Mouse (Mus musculus): ENCODE results near the gene Wbp2. TPM values are rescaled to one million over a fixed set of nuclear protein-coding genes. Genes with fewer than 3 reads are reported as not detected.

The Wbp2 gene
- 591 and 669 TPM in 2 replicates for polyA plus RNA-seq (2012)

DNA sequence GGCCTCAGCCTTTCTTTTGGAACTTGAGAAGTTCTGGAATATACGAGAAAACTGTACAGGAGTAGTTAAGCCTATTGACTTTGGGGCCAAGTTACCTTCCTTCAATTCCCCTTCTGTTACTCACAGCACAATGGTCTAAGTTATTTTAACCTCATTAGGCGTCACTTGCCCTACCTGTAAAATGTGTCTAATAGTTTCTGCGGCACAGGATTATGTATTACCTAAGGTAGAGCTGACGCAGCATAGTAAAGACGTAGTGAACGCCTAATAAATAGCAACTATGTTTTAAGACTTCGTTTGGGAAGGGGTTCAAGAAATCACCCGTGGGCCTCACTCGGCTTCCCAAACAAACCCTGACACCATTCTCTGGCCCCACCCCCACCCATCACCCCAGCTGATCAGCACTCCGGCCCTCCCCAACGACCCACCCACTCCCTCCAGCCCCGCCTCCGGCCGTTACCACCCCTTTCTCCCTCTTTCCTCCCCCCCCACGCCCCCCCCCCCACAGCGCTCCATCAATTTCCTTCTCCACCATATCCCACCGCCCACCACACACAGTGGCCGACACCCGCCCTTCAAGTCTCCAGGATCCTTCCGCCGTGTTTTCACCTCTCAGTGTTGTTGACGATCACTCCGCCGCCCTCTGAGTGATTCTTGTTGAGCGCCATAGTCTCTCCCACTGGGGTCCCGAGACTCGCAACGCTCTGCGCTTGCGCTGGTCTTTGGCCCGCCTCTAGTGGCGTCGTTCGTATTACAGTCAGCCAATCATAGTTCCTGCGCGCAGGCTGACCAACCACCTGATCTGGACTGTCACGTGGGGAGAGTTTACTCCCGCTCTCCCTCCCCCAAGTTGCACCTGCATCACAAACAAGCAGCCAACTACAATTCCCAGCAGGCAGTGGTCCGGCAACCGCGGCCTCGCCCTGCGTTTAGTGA lies at the start of gene Wbp2:
Gene Wbp2, minus strand, starts transcription at position 738 of the 936 bp plus-strand sequence.
- no peak for TF ChIP-seq GATA1 (IDR thresholded peaks at IDR 0.05; ENCODE audit: low read length)

DNA sequence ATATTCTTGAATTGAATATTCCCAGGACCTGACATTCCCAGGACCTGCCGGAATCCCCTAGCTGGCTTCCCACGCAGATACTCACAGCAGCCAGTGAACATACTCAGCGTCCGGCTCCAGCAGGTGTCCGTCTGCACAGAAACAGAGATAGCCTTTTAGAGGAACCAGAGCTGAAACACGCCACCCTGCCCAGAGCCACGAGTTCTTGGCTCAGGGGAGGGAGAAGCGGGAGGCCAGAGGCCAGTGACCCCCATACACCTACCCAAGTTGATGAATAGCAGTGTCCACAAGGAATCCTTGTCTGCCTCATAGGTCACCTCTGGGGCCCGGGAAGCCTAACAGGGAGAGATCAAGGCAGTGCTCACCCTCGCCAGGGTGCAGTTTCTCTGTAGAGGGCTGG lies 47.4 kb upstream of the Wbp2 start:
- no peak for TF ChIP-seq GATA1 (IDR thresholded peaks at IDR 0.05; ENCODE audit: low read length)

DNA sequence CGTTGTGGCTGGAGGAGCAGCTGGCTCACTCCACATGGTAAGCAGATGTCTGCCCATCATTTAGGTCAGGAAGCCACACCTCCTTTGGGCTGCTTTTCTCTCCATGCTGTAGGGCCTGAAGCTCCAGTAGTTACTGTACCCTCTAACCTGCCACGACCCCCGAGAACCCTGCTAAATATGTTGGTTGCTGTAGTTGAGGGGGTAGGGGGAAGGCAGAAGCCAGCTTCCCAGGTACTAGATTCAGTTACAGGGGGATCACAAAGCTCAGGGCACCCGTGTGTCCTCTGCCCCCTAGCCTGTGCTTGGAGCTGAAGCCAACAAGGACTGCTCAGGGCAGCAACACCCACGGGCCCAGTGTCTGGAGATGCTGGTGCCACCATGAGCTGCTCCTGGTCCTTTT lies 46.7 kb upstream of the Wbp2 start:
- TF ChIP-seq GATA1 (IDR thresholded peaks at IDR 0.05; ENCODE audit: low read length): no peak

DNA sequence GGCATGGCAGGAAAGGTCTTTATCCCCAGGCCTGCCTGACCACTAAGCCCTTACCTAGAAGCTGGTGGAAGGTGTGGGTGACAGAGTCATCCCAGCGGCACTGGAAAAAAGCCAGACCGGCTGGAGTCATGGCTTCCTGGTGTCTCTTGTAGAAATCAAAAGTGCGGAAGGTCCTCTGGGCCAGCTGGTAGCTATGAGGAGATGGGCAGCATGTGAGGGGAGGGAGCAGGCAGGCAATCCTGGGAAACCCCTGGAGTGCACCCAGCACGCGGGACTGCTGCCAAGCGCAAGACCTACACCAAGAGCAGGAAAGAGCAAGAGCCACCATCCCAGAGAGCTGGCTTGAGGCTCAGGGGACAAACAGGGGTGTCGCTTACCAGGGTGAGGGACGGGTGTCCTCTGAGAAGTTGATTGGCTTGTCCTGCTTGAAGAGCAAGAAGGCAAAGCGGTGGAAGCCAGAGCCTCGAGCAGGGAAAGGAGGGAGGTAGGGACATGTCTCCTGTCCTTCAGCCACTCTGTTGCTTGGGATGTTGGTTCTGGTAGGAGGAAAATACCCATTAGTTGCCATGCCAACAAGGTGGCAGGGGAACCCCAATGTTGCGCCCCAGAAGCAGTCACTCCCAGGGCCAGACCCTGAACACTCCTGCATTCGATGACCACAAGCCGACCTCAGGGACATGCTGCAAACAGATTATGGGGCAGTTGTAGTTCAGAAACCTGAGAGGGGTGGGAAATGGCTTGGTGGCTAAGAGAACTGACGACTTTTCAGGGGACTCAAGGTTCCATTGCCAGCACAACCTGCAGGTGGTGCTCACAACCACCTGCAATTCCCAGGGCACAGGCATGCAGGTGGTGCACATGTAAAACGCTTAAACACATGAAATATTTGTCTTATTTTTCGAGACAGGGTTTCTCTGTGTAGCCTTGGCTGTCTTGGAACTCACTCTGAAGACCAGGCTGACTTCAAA lies 45.9 kb upstream of the Wbp2 start:
- TF ChIP-seq GATA1 (IDR thresholded peaks at IDR 0.05; ENCODE audit: low read length): no peak

DNA sequence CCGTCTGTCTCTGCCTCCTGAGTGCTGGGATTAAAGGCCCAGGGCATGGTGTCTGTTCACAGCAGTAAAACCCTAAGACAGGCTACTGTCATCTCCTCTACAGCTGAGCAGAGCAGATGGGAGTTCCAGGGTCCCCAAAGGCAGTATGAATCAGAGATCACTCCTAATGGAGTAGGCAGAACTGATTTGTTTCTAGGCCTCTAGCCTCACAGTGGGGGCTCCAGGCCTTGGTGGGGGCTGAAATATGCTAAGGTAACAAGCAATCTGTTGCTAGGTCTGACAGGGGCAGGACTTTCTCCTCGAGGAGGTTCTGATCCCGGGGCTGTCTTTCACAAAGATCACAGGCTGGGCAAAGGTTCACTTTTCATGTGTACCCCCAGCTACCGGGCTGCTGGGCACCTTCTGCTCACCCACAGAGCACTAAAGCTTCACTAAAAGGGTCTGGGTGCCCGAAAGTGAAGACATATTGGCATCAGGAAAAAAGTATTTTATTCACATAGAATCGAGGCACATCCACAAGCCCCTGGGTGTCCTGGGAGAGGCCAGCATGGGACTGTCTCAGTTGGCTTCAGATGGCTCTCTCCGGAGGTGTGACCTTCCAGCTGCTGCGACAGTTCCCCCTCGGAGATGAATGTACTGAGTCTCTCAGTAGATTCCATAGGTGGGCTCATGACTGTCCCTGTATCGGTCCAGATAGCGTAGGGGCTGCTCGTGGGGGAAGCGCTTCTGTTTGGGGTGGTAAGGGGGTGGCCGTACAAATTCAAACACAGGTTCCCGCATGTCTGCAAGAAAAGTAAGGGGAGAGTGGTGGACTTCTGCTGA lies 44.8 kb upstream of the Wbp2 start:
- TF ChIP-seq GATA1 (IDR thresholded peaks at IDR 0.05; ENCODE audit: low read length): no peak

DNA sequence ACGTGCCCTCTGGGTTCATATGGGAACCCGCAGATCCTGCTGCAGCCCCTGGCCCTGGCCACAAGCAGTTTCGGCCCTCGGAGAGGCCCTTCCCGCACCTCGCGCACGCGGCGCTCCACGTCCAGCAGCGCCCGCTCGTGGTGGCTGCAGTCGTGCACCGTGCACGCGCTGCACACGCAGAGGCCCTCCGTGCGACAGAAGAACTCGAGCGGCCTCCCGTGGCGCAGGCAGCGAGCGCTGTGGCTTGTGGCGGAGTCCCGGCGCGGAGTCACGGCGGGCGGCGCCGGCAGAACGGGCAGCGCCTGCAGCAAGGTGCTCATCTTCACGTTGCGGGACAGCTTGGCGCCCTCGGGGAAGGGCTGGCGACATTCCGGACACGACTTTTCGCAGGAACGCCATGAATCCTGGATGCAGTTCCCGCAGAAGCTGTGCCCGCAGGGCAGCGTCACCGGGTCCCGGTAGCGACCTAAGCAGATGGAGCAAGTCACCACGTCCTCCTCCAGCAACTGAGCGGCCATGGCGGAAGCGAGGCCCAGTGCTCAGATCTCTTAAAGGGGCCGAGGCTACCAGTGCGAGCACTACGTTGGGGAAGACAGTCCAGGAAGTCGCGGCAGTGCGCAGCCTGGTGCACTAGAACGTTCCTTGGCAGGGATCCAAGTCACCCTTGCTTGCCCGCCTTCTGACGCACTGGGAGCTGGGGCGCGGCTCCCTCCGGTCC lies 43.9 kb upstream of the Wbp2 start, which contains the start of gene Trim65:
Gene Trim65, minus strand, starts transcription at position 641 of the 718 bp plus-strand sequence.
- no peak for TF ChIP-seq GATA1 (IDR thresholded peaks at IDR 0.05; ENCODE audit: low read length)

DNA sequence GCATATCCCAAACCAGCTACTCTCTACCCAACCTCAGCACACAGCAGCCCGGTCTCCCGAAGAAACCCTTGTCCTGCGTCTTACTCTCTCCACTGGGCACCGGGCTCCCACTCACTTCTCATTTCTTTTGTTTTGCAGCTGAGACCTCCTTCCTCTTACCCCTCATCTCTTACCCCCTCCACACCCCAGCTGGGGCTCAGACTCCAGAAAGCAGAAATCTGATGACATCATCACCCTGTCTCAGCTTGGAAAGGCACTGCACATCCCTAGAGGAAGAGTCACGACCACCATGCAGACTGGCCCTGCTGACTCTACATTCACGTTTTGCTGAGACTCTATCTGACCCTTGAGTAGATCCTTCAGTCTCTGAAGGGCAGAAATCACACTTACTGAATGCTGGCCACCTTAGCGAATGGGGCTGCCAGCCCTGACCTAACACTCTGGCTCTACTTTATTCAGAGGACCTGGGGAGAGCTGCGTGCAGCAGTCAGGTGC lies 43.2 kb upstream of the Wbp2 start:
- TF ChIP-seq GATA1 (IDR thresholded peaks at IDR 0.05; ENCODE audit: low read length): no peak

DNA sequence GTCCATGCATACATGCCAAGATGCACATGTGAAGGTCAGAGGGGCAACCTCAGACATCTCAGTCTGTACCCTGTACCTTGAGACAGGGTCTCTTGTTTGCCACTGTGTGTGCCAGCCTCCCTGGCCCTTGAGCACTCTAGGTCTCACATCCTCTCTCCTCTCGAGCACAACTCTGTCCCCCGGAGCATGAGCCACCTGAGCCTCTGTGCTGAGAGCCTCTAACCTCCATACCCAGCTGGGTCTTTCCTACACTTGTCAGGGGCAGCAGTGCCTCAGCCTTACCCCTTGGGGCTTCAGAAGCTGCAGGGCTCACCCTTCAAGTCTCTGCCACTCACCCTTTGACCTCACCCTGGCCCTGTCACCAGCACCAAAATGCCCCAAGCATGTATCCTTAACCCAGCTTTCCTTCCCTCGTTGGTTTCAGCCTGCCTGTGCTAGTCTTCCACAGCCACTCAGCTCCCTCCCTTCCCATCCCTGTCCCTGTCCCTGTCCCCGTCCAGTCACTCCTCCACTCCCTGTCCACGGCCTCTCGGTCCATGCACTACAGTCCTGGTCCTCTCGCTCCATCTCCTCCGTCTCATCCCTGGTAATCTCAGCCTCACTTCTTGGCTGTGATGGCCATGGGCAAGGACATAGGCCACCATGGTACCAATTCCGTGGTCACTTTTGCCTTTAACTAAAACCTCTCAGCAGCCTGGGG lies 42.4 kb upstream of the Wbp2 start:
- no peak for TF ChIP-seq GATA1 (IDR thresholded peaks at IDR 0.05; ENCODE audit: low read length)

DNA sequence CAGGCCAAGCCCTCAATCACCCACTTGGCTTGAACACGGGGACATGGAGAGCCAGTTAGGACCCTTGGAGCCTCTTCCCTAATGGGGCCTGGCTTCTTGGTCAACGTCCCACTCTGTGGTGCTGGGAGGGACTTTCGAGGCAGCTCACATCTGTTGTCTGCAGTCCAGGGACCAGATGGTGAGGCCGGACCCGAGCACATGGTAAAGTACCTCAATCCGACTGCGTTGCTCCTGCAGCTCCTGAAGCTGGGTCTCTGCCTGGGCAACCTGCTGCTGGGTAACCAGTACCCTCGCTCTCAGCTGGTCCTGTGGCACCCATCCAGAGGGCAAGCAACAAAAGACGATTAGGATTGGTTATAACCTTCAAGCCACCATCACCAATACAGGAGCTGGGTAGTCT lies 41.2 kb upstream of the Wbp2 start:
- TF ChIP-seq GATA1 (IDR thresholded peaks at IDR 0.05; ENCODE audit: low read length): no peak

DNA sequence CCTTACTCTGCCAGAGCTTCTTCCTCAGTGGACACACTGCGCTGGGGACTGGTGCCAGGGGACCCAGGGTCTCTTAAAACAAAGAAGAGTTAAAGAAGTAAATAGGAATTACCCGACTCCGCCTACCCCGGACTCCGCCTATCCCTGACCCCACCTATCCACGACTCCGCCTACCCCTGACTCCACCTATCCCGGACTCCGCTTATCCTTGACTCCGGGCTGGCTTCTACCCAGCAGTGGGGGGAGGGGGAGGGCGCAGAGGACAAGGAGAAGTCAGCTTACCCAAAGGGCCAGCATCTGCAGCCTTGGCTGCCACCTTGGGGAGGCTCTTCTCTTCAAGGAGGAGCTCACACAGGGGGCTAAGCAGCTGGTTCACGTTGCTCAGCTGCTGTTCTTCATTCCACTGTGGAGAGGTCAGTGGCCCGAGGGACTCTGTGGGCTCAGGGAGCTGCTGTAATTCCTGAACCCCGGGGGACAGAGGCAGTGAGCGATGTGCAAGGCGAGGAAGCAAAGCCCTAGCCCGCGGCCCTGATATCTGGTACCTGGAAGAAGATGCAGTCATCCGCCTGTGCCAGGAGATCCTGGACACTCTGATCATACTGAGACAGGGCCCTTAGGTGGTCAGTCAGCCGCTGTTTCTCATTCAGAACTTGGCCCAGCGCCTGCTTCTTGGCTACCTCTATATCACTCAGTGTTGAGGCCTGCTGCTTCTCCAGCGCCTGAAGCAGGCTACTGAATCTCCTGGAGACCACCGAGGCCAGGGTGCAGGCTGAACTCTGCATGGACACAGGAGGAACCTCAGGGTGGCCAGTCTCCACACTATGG lies 40.6 kb upstream of the Wbp2 start, which contains the start of gene Trim47:
Gene Trim47, minus strand, starts transcription at position 55 of the 825 bp plus-strand sequence.
- TF ChIP-seq GATA1 (IDR thresholded peaks at IDR 0.05; ENCODE audit: low read length): no peak

DNA sequence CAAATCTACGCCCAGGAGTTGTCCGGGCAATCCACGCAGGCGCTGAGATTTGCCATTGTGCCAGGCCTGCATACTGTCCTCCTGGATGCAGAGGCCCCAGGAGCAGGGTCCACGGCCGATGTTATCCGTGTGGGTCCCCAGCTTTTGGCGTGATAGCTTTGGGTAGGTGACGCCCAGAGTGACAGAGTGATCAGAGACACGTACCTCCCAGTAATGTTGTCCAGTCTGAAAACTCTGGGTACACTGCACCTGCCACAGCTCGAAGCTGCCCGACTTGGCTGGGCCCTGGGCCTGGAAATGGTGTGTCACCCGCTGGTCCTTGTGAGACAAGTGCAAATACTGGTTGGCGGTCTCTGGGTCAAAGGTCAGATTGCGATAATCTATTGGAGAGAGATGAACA lies 39.5 kb upstream of the Wbp2 start:
- TF ChIP-seq GATA1 (IDR thresholded peaks at IDR 0.05; ENCODE audit: low read length): no peak

DNA sequence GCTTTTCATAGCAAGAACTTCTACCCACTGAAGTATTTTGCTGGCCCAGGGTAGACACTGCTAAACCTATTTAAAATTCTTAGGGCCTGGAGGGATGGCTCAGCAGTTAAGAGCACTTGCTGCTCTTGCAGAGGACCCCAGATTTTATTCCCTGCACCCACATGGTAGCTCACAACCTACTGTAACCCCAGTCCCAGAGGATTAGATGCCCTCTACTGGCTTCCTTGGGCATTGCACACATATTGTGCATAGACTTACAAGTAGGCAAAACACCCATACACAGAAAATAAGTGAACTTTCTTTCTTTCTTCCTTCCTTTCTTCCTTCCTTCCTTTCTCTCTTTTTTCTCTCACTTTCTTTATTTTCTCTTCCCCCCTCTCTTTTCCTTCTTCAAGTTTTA lies 31.0 kb upstream of the Wbp2 start:
- TF ChIP-seq GATA1 (IDR thresholded peaks at IDR 0.05; ENCODE audit: low read length): no peak

DNA sequence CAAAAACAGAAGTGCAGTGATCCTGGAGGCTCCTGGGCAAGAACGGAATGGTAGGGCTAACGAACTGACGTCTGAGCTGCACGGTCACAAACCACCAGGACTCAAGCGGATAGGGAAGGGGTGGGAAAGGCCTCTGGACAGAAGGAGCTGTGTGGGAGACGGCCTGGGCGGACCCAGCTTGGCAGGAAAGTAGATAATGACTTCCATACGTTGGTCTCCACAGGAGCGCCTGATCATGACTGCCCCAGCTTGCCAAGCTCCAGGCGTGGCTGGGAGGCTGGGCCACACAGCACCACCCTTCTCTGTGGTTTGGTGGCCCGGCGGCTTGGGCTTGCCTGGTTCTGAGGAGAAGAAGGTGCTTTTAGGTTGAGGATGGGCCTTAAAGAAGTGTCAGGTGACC lies 30.4 kb upstream of the Wbp2 start:
- no peak for TF ChIP-seq GATA1 (IDR thresholded peaks at IDR 0.05; ENCODE audit: low read length)

All from G1E-ER4 (cell line).